8 mouse cellular contexts compared by ENCODE assay signal in genomic region chr19:36836035-36836434, GRCm38 (mm10). TPM values are rescaled to one million over a fixed set of nuclear protein-coding genes. Genes with fewer than 3 reads are reported as not detected.
DNase-seq lines count a peak whose midpoint lies in the region; ATAC-seq and TF ChIP-seq lines count a peak whose summit lies in the region.

No protein-coding gene starts in this region.

- ATAC-seq in lung, embryonic 14.5 days (ENCODE audit: insufficient read depth) = no peak
- no peak for ATAC-seq in intestine, embryonic 16.5 days
- ATAC-seq in neural tube, embryonic 13.5 days (ENCODE audit: low read depth) = no peak

- no peak for DNase-seq in lung, embryonic 14.5 days
- DNase-seq in lung, adult 18-20 months = no peak
- no peak for DNase-seq in frontal cortex, postnatal 25 days (ENCODE audit: low spot score in 2 of 2)
- DNase-seq in MN1 (ENCODE audit: low spot score) = no peak
- DNase-seq in layer of hippocampus, postnatal 14 days (ENCODE audit: low spot score in 2 of 2) = no peak

- H3K27ac ChIP-seq in lung, embryonic 14.5 days (ENCODE audit: low read depth) = no peak overlapping the region
- H3K27ac ChIP-seq in embryonic fibroblast, embryonic 13.5 days (ENCODE audit: insufficient read depth, low read length) = no peak overlapping the region
- H3K27ac ChIP-seq in intestine, embryonic 16.5 days (ENCODE audit: low read length) = no peak overlapping the region
- no peak overlapping the region for H3K27ac ChIP-seq in neural tube, embryonic 13.5 days (replicated peaks)

- peaks cover 23% of the 10 kb centered on the region for H3K36me3 ChIP-seq in lung, embryonic 14.5 days (ENCODE audit: insufficient read depth)
- H3K36me3 ChIP-seq in intestine, embryonic 16.5 days (ENCODE audit: control insufficient read depth, insufficient read depth, low read length) = no peaks in the 10 kb centered on the region
- peaks cover 6% of the 10 kb centered on the region; the same call in 1 of the 2 replicates for H3K36me3 ChIP-seq in neural tube, embryonic 13.5 days

- H3K9ac ChIP-seq in lung, embryonic 14.5 days = peak overlapping the region; percentile 99; the same call in 1 of the 2 replicates
- H3K9ac ChIP-seq in intestine, embryonic 16.5 days (ENCODE audit: low read depth, low read length) = 0 out of 2 replicates have a peak overlapping the region, but pooled peaks have one; percentile 15
- peak overlapping the region; percentile 61 for H3K9ac ChIP-seq in neural tube, embryonic 13.5 days

- TF ChIP-seq CTCF in lung, embryonic 14.5 days (IDR thresholded peaks at IDR 0.05; ENCODE audit: low read depth) = no peak
- no peak for TF ChIP-seq CTCF in embryonic fibroblast, embryonic 13.5 days (IDR thresholded peaks at IDR 0.05; ENCODE audit: borderline replicate concordance, insufficient read depth, low read length)

- H3K27me3 ChIP-seq in lung, embryonic 14.5 days (ENCODE audit: insufficient read depth, low read length) = no peaks in the 10 kb centered on the region
- no peaks in the 10 kb centered on the region for H3K27me3 ChIP-seq in intestine, embryonic 16.5 days (replicated peaks; ENCODE audit: control insufficient read depth, insufficient read depth, low read length)
- H3K27me3 ChIP-seq in neural tube, embryonic 13.5 days = no peaks in the 10 kb centered on the region

- peak overlapping the region; percentile 99 for H3K4me3 ChIP-seq in lung, embryonic 14.5 days (ENCODE audit: low read depth, low read length)
- peak overlapping the region; percentile 69 for H3K4me3 ChIP-seq in embryonic fibroblast, embryonic 13.5 days (ENCODE audit: insufficient read depth, low read length)
- peak overlapping the region; percentile 33 for H3K4me3 ChIP-seq in intestine, embryonic 16.5 days (ENCODE audit: low read length)
- H3K4me3 ChIP-seq in neural tube, embryonic 13.5 days = peak overlapping the region; percentile 99

- peak overlapping the region; percentile 74 for H3K4me2 ChIP-seq in lung, embryonic 14.5 days
- peak overlapping the region; percentile 80 for H3K4me2 ChIP-seq in intestine, embryonic 16.5 days (ENCODE audit: low read depth, low read length)
- peak overlapping the region; percentile 90 for H3K4me2 ChIP-seq in neural tube, embryonic 13.5 days

- H3K4me1 ChIP-seq in lung, embryonic 14.5 days (ENCODE audit: insufficient read depth) = no peaks in the 10 kb centered on the region
- H3K4me1 ChIP-seq in embryonic fibroblast, embryonic 13.5 days (ENCODE audit: control insufficient read depth, insufficient read depth, low read length) = peaks cover 5% of the 10 kb centered on the region
- peaks cover 16% of the 10 kb centered on the region for H3K4me1 ChIP-seq in intestine, embryonic 16.5 days (ENCODE audit: control insufficient read depth, insufficient read depth, low read length)
- peaks cover 46% of the 10 kb centered on the region for H3K4me1 ChIP-seq in neural tube, embryonic 13.5 days (replicated peaks)

- H3K9me3 ChIP-seq in lung, embryonic 14.5 days (ENCODE audit: low read depth, low read length) = no peaks in the 10 kb centered on the region
- no peaks in the 10 kb centered on the region for H3K9me3 ChIP-seq in intestine, embryonic 16.5 days (ENCODE audit: control insufficient read depth, low read length)
- H3K9me3 ChIP-seq in neural tube, embryonic 13.5 days = no peaks in the 10 kb centered on the region

- TF ChIP-seq POLR2A in embryonic fibroblast, embryonic 13.5 days (IDR thresholded peaks at IDR 0.05; ENCODE audit: low read depth, low read length) = no peak

- 31% methylated on average over 4 of the region's 4 CpGs for WGBS in lung, embryonic 14.5 days
- WGBS in intestine, embryonic 16.5 days = 31% methylated on average over 4 of the region's 4 CpGs
- 52% methylated on average over 4 of the region's 4 CpGs for WGBS in neural tube, embryonic 13.5 days

RNA-seq across cellular contexts. Expression of gene Tnks2, which starts 2.0 kb away (rescaled TPM):
- polyA plus RNA-seq in lung, embryonic 14.5 days (2014; fragmentation: Nextera tagmentation; extraction: Ambion mirVana) = 81.7 and 87.2 TPM in 2 replicates
- polyA plus RNA-seq in embryonic fibroblast, embryonic 13.5 days (2011; ENCODE audit: insufficient read length, low read depth, missing spikeins) = 184 and 201 TPM in 2 replicates
- 16.2 and 16.7 TPM in 2 replicates for polyA plus RNA-seq in intestine, embryonic 16.5 days (2015; fragmentation: Nextera tagmentation; extraction: Ambion mirVana)
- 48.4 and 53.2 TPM in 2 replicates for polyA plus RNA-seq in neural tube, embryonic 13.5 days (2015; fragmentation: Nextera tagmentation; extraction: Ambion mirVana)
- total RNA-seq in layer of hippocampus, postnatal 14 days (2021) = 100 to 1,000 TPM; 137 to 138 TPM

Comparison
In these comparisons a context has a peak if more than half of its experiments do, and no peak if none do; other contexts are left out.
1. H3K4me3 ChIP-seq: peak in every context shown above with its lines; median percentile 99 in lung, embryonic 14.5 days; 99 in neural tube, embryonic 13.5 days; 69 in embryonic fibroblast, embryonic 13.5 days; 33 in intestine, embryonic 16.5 days.
2. H3K9ac ChIP-seq: peak in every context shown above with its lines; median percentile 99 in lung, embryonic 14.5 days; 61 in neural tube, embryonic 13.5 days; 15 in intestine, embryonic 16.5 days.